Mouse (Mus musculus): ENCODE measurements around the gene Slc1a5. TPM values are rescaled to one million over a fixed set of nuclear protein-coding genes. Genes with fewer than 3 reads are reported as not detected.

The Slc1a5 gene
- polyA plus RNA-seq, 1 experiment from 2014 or later, result 48.6 TPM

DNA sequence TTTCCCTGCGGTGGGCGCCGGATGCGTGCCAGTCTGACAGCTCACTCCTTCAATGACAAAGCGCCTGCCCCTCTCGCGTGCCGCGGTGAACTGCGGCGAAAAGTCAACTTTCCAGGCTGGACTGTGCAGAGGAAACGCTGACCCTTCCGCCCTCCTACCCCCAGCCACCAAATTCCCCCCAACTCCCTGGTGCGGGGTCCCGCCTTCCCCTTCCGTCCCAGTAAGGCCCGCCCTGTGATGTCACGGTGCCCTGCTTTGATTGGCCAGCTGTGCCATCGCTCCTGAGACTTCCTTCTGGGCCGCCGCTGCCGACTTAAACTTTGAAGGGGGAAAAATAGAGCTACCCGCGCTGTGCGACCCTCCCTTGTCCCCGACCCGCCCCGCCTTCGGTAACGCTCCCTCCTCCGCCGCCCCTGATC lies 61.5 kb downstream of the Slc1a5 start, which contains the start of gene Prkd2:
TSS of gene Prkd2 (plus strand) at position 258 of the 419 bp plus-strand sequence.
- peaks cover 5% of the 10 kb centered on the region; the same call in 1 of the 2 replicates for H3K4me1 ChIP-seq (replicated peaks; ENCODE audit: control insufficient read depth, insufficient read depth)
- peak; percentile 90 for DNase-seq (ENCODE audit: low spot score)
- H3K27ac ChIP-seq (replicated peaks), result peak within 1 kb of the TSS; percentile 85
- no peaks in the 10 kb centered on the region for H3K27me3 ChIP-seq (ENCODE audit: control insufficient read depth, insufficient read depth, low read length)
- peak within 1 kb of the TSS; percentile 67 for H3K4me3 ChIP-seq (ENCODE audit: low read depth, low read length)
- H3K9ac ChIP-seq (ENCODE audit: low read length), result peak within 1 kb of the TSS; percentile 84
- peak; percentile 77; the same call in 1 of the 2 replicates for ATAC-seq (ENCODE audit: low FRiP score, low TSS enrichment)
- H3K9me3 ChIP-seq (ENCODE audit: control insufficient read depth, low read length), result no peaks in the 10 kb centered on the region
- H3K36me3 ChIP-seq (ENCODE audit: control insufficient read depth, insufficient read depth, low read length), result peaks cover 17% of the 10 kb centered on the region
- TF ChIP-seq EP300 (optimal IDR thresholded peaks at IDR 0.05) (no peak), CTCF (IDR thresholded peaks at IDR 0.05; ENCODE audit: low read depth) (no peak)
- H3K4me2 ChIP-seq (replicated peaks; ENCODE audit: low read depth), result peak within 1 kb of the TSS; percentile 97
- WGBS, result under 1% methylated on average over 31 of the region's 32 CpGs

DNA sequence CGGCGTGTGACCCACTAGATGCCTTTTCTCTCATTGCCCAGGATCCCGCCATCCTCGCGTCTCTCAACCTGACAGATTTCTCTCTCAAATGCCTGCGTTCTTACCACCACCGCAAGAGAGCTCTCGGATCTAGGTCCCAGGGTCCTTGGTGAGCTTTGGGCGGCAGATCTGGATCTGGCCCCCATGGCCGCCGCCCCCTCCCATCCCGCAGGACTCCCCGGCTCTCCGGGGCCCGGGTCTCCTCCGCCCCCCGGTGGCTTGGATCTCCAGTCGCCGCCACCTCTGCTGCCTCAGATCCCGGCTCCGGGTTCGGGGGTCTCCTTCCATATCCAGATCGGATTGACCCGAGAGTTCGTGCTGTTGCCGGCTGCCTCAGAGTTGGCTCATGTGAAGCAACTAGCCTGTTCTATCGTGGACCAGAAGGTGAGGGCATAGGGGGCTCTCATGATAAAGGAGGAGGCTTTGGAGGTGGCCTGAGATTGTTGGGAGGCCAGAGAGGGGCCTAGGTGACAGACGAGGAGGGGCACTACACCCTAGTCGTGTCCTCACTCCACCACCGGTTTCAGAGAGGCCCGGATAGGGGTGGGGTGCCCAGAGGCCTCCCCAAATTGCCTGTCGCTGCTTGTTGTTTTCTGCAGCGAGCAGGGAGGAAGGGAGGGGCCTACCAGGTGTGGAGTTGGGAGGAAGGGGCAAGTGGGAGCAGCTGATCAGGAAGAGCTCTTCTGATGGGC lies 62.5 kb downstream of the Slc1a5 start:
- Histone ChIP-seq H3K4me1 (replicated peaks; ENCODE audit: control insufficient read depth, insufficient read depth) (peaks cover 5% of the 10 kb centered on the region; the same call in 1 of the 2 replicates), H3K27me3 (ENCODE audit: control insufficient read depth, insufficient read depth, low read length) (no peaks in the 10 kb centered on the region), H3K9ac (ENCODE audit: low read length) (peak overlapping the region; percentile 84), H3K27ac (replicated peaks) (peak overlapping the region; percentile 85), H3K4me3 (ENCODE audit: low read depth, low read length) (peak overlapping the region; percentile 67), H3K36me3 (ENCODE audit: control insufficient read depth, insufficient read depth, low read length) (peaks cover 8% of the 10 kb centered on the region), H3K9me3 (ENCODE audit: control insufficient read depth, low read length) (no peaks in the 10 kb centered on the region), H3K4me2 (replicated peaks; ENCODE audit: low read depth) (peak overlapping the region; percentile 97)
- TF ChIP-seq CTCF (IDR thresholded peaks at IDR 0.05; ENCODE audit: low read depth) (no peak), EP300 (optimal IDR thresholded peaks at IDR 0.05) (no peak)
- ATAC-seq (ENCODE audit: low FRiP score, low TSS enrichment), result peak; percentile 3; the same call in 1 of the 2 replicates
- peak; percentile 33 for DNase-seq (ENCODE audit: low spot score)
- WGBS, result 2% methylated on average over 33 of the region's 33 CpGs

DNA sequence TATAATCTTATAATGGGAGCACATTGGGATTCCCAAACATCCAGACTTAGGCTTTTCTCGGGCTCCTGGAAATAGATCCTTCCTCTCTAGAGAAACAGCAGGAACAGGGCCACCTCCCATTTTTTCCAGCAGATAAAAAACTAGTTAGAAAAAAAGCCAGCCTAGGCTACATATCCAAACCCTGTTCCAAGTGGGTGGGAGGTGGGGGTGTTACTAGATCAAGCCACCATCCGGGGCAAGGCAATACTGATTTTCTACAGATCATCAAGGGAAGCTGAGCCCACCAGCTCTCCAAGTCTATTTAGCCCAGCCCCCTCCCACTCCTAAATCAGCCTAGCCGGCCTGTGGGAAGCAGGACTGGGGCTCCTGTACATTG lies 63.5 kb downstream of the Slc1a5 start:
- 38% methylated on average over 3 of the region's 3 CpGs for WGBS
- DNase-seq (ENCODE audit: low spot score) (no peak), ATAC-seq (ENCODE audit: low FRiP score, low TSS enrichment) (no peak)

GRCm38 (mm10) chr7:16845072-16845819 lies 64.1 kb downstream of the Slc1a5 start:
- Histone ChIP-seq H3K4me3 (ENCODE audit: low read depth, low read length) (peak overlapping the region; percentile 67), H3K27ac (replicated peaks) (peak overlapping the region; percentile 85), H3K27me3 (ENCODE audit: control insufficient read depth, insufficient read depth, low read length) (no peaks in the 10 kb centered on the region), H3K9ac (ENCODE audit: low read length) (peak overlapping the region; percentile 84), H3K4me1 (replicated peaks; ENCODE audit: control insufficient read depth, insufficient read depth) (peaks cover 5% of the 10 kb centered on the region; the same call in 1 of the 2 replicates), H3K4me2 (replicated peaks; ENCODE audit: low read depth) (peak overlapping the region; percentile 97), H3K36me3 (ENCODE audit: control insufficient read depth, insufficient read depth, low read length) (peaks cover 12% of the 10 kb centered on the region; the same call in 1 of the 2 replicates), H3K9me3 (ENCODE audit: control insufficient read depth, low read length) (no peaks in the 10 kb centered on the region)
- WGBS, result 25% methylated on average over 14 of the region's 14 CpGs
- TF ChIP-seq EP300 (optimal IDR thresholded peaks at IDR 0.05) (no peak), CTCF (IDR thresholded peaks at IDR 0.05; ENCODE audit: low read depth) (no peak)
- ATAC-seq (ENCODE audit: low FRiP score, low TSS enrichment), result peak; percentile 26; the same call in 1 of the 2 replicates
- DNase-seq (ENCODE audit: low spot score), result peak; percentile 57

More for the DNA sequence above, 63.5 kb downstream of the Slc1a5 start:
- Histone ChIP-seq H3K4me2 (replicated peaks; ENCODE audit: low read depth) (peak overlapping the region; percentile 97), H3K9ac (ENCODE audit: low read length) (peak overlapping the region; percentile 84), H3K36me3 (ENCODE audit: control insufficient read depth, insufficient read depth, low read length) (peaks cover 8% of the 10 kb centered on the region; the same call in 1 of the 2 replicates), H3K27me3 (ENCODE audit: control insufficient read depth, insufficient read depth, low read length) (no peaks in the 10 kb centered on the region), H3K4me1 (replicated peaks; ENCODE audit: control insufficient read depth, insufficient read depth) (peaks cover 5% of the 10 kb centered on the region; the same call in 1 of the 2 replicates), H3K27ac (replicated peaks) (peak overlapping the region; percentile 85), H3K9me3 (ENCODE audit: control insufficient read depth, low read length) (no peaks in the 10 kb centered on the region), H3K4me3 (ENCODE audit: low read depth, low read length) (peak overlapping the region; percentile 67)
- no peak for TF ChIP-seq CTCF (IDR thresholded peaks at IDR 0.05; ENCODE audit: low read depth)
- no peak for TF ChIP-seq EP300 (optimal IDR thresholded peaks at IDR 0.05)

DNA sequence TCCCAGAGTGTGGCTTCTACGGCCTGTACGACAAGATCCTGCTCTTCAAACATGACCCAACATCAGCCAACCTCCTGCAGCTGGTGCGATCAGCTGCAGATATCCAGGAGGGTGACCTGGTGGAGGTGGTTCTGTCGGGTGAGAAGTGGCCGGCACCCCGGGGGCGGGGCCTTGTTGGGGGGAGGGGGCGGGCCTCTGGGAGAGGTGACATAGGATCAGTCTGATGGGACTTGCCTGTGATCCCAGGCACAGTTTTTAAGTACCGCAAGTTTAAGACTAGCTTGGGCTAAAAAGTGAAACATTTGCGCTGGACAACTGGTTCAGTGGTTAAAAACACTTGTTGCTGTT lies 64.7 kb downstream of the Slc1a5 start:
- 0 out of 2 replicates have a peak, but pooled peaks have one; percentile 1 for ATAC-seq (ENCODE audit: low FRiP score, low TSS enrichment)
- H3K9ac ChIP-seq (ENCODE audit: low read length), result peak overlapping the region; percentile 84
- 32% methylated on average over 10 of the region's 10 CpGs for WGBS

More for the DNA sequence above, 64.7 kb downstream of the Slc1a5 start:
- peak overlapping the region; percentile 97 for H3K4me2 ChIP-seq (replicated peaks; ENCODE audit: low read depth)
- H3K27me3 ChIP-seq (ENCODE audit: control insufficient read depth, insufficient read depth, low read length), result no peaks in the 10 kb centered on the region
- peak overlapping the region; percentile 85 for H3K27ac ChIP-seq (replicated peaks)
- TF ChIP-seq CTCF (IDR thresholded peaks at IDR 0.05; ENCODE audit: low read depth), result no peak
- TF ChIP-seq EP300 (optimal IDR thresholded peaks at IDR 0.05), result no peak
- DNase-seq (ENCODE audit: low spot score), result peak; percentile 51
- peaks cover 5% of the 10 kb centered on the region; the same call in 1 of the 2 replicates for H3K4me1 ChIP-seq (replicated peaks; ENCODE audit: control insufficient read depth, insufficient read depth)
- peak overlapping the region; percentile 67 for H3K4me3 ChIP-seq (ENCODE audit: low read depth, low read length)
- no peaks in the 10 kb centered on the region for H3K9me3 ChIP-seq (ENCODE audit: control insufficient read depth, low read length)
- 0 out of 2 replicates have a peak, but pooled peaks cover 7% of the 10 kb centered on the region for H3K36me3 ChIP-seq (ENCODE audit: control insufficient read depth, insufficient read depth, low read length)
